Mouse (Mus musculus) limb, embryonic 14.5 days (tissue): ENCODE measurements around the gene E2f6. TPM values are rescaled to one million over a fixed set of nuclear protein-coding genes. Genes with fewer than 3 reads are reported as not detected.

Source experiments
- ATAC-seq: fragments of 200-750 bp; cut with Nextera tagmentation; 2 replicates; pipeline ENCODE4 v1.8.0; 2017; ENCODE audit warnings: low read depth, moderate number of reproducible peaks, moderate TSS enrichment; ENCODE audit not compliant: low FRiP score
- DNase-seq: peaks from one replicate; pipeline ENCODE4 v3.0.0-alpha.2; 2015; ENCODE audit warnings: low spot score
- H3K27ac ChIP-seq: fragments of 300-500 bp; sonication (generic); replicated peaks from 2 replicates; pipeline ENCODE4 v1.5.1; 2014; ENCODE audit warnings: low read depth, mild to moderate bottlenecking, low read length, moderate library complexity, mixed read lengths
- H3K27me3 ChIP-seq: fragments of 300-500 bp; sonication (generic); 2 replicates; pipeline ENCODE4 v1.6.1; 2014; ENCODE audit warnings: low read length, mixed read lengths; ENCODE audit not compliant: control insufficient read depth, insufficient read depth
- H3K36me3 ChIP-seq: fragments of 300-500 bp; sonication (generic); 2 replicates; pipeline ENCODE4 v1.6.1; 2014; ENCODE audit warnings: mild to moderate bottlenecking, low read length, moderate library complexity, mixed read lengths; ENCODE audit not compliant: control insufficient read depth, insufficient read depth
- H3K4me1 ChIP-seq: fragments of 300-500 bp; sonication (generic); 2 replicates; pipeline ENCODE4 v1.6.1; 2014; ENCODE audit warnings: antibody characterized with exemption, low read length, mixed read lengths; ENCODE audit not compliant: control insufficient read depth, insufficient read depth
- H3K4me2 ChIP-seq: fragments of 300-500 bp; sonication (generic); replicated peaks from 2 replicates; pipeline ENCODE4 v1.6.1; 2014; ENCODE audit warnings: low read depth, mild to moderate bottlenecking, low read length, moderate library complexity; ENCODE audit not compliant: severe bottlenecking
- H3K4me3 ChIP-seq: fragments of 300-500 bp; sonication (generic); replicated peaks from 2 replicates; pipeline ENCODE4 v1.5.1; 2014; ENCODE audit warnings: low read length
- H3K9ac ChIP-seq: fragments of 300-500 bp; sonication (generic); 2 replicates; pipeline ENCODE4 v1.6.1; 2014; ENCODE audit warnings: mild to moderate bottlenecking, low read depth, low read length, moderate library complexity; ENCODE audit not compliant: severe bottlenecking
- H3K9me3 ChIP-seq: fragments of 300-500 bp; sonication (generic); 2 replicates; pipeline ENCODE4 v1.6.1; 2016; ENCODE audit warnings: low read length; ENCODE audit not compliant: control insufficient read depth
- POLR2A ChIP-seq: fragments of 200-500 bp; IDR thresholded peaks from 2 replicates; pipeline ENCODE4 v1.8.0; 2012; ENCODE audit warnings: inconsistent platforms, mild to moderate bottlenecking, moderate library complexity, borderline replicate concordance; ENCODE audit not compliant: insufficient read depth, insufficient read length; ENCODE audit errors: extremely low read depth
- WGBS: fragments of 180-500 bp; shearing (Covaris S2); extraction: QIAGEN DNeasy Blood & Tissue Kit; methylation state at CpG from one replicate; pipeline ENCODE4 v1.1.7; 2014; 5-methylcytosine and 5-hydroxymethylcytosine counted together
- polyA plus RNA-seq, 2 experiments: library from polyadenylated mRNA; depleted of rRNA in 1 of 2; stranded (reverse) in 1 of 2; unstranded in 1 of 2; fragments of >200 nt; fragmentation: Nextera tagmentation in 1 of 2; extraction: Ambion mirVana in 1 of 2; gene quantifications; 2 replicates each; pipeline versions ENCODE4 v1.2.1 to v1.2.3; 2012 to 2014

The E2f6 gene
- polyA plus RNA-seq, 2 experiments, result 47.3 to 54.5 TPM

DNA sequence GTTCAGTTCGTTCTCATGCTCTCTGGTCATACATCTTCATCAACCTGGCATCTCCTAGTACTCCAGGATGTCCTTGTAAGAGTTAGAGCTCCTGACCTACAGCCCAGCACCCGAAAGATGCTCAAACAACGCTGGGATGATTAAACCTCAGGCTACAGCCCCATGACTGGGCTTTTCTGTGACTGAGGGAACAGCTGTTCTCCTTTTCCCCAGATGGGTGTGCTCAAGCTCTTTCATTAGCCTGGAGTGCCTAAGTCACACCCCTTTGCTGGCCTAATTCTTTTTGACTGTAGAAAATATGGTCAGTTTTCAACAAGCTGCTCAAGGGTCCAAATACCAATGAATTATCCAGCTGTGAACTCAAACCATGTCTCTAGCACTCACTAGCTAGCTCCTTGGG lies 2.7 kb upstream of the E2f6 start:
- Histone ChIP-seq H3K9ac (no peak overlapping the region), H3K27ac (no peak overlapping the region), H3K9me3 (no peaks in the 10 kb centered on the region), H3K4me2 (no peak overlapping the region), H3K4me1 (peaks cover 8% of the 10 kb centered on the region), H3K36me3 (no peaks in the 10 kb centered on the region), H3K27me3 (no peaks in the 10 kb centered on the region), H3K4me3 (no peak overlapping the region)
- ATAC-seq, result no peak
- TF ChIP-seq POLR2A, result no peak
- WGBS, result 47% methylated on average over 3 of the region's 3 CpGs
- DNase-seq, result peak; percentile 78

- peak overlapping the region; percentile 87 for H3K4me3 ChIP-seq
- no peak for TF ChIP-seq POLR2A
- ATAC-seq, result no peak; the same call in 1 of the 2 replicates
- peak overlapping the region; percentile 87 for H3K4me2 ChIP-seq
- 3% methylated on average over 15 of the region's 15 CpGs for WGBS
- H3K9me3 ChIP-seq, result no peaks in the 10 kb centered on the region
- no peak for DNase-seq
- H3K27me3 ChIP-seq, result no peaks in the 10 kb centered on the region
- peaks cover 11% of the 10 kb centered on the region for H3K36me3 ChIP-seq
- peak overlapping the region; percentile 85 for H3K9ac ChIP-seq
- no peak overlapping the region; the same call in 1 of the 2 replicates for H3K27ac ChIP-seq
- H3K4me1 ChIP-seq, result peaks cover 8% of the 10 kb centered on the region
These were observed 714 bp downstream of the E2f6 start for GRCm38 (mm10) chr12:16811477-16811876.

GRCm38 (mm10) chr12:16817147-16817546 lies 6.4 kb downstream of the E2f6 start:
- no peaks in the 10 kb centered on the region for H3K9me3 ChIP-seq
- no peak overlapping the region for H3K4me3 ChIP-seq
- no peak overlapping the region for H3K4me2 ChIP-seq
- no peak overlapping the region for H3K27ac ChIP-seq
- H3K36me3 ChIP-seq, result peaks cover 58% of the 10 kb centered on the region
- ATAC-seq, result no peak
- no peak for DNase-seq
- H3K27me3 ChIP-seq, result no peaks in the 10 kb centered on the region
- WGBS, result 78% methylated on average over 4 of the region's 4 CpGs
- peaks cover 3% of the 10 kb centered on the region for H3K4me1 ChIP-seq
- H3K9ac ChIP-seq, result no peak overlapping the region
- TF ChIP-seq POLR2A, result no peak

DNA sequence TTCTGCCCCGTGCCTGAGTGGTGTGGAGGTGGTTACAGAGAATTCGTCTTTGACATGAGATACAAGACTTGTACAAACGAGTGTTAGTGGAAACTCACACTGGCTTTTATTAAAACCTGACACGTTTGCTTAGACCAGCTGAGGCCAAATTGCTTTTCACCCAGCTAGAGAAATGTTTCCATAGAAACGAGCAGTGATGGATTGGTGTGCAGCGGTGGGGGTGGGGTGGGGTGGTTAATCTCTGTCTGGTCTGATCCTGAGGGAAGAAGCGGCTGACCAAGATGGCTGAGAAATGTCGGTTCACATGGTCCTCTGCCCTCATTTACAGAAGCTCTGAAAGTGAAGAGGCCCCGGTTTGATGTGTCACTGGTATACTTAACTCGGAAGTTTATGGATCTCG lies 7.8 kb downstream of the E2f6 start:
- H3K27ac ChIP-seq, result no peak overlapping the region
- no peak overlapping the region for H3K9ac ChIP-seq
- H3K4me1 ChIP-seq, result no peaks in the 10 kb centered on the region
- DNase-seq, result no peak
- no peak for TF ChIP-seq POLR2A
- H3K9me3 ChIP-seq, result no peaks in the 10 kb centered on the region
- no peaks in the 10 kb centered on the region for H3K27me3 ChIP-seq
- no peak overlapping the region for H3K4me3 ChIP-seq
- 34% methylated on average over 11 of the region's 11 CpGs for WGBS
- peaks cover 71% of the 10 kb centered on the region for H3K36me3 ChIP-seq
- no peak overlapping the region for H3K4me2 ChIP-seq
- no peak for ATAC-seq

DNA sequence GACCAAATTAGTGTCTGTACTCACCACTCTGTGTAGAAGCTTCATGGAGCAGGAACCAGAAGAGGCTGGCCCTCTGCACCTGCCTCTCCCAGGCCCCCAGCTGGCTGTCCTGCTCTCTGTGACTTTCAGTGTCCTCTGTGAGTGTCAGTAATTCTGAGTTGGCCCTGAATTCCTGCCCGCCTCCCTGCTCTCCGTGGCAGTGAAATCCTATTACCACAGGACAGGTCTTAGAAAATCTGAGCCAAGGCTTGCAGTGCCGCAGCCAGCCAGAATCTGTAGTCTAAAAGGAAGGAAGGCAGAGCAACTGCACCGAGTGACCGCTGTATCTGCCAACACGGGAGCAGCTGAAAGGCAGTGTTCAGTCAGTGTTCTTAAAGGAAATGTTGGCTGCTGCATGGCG lies 10.0 kb downstream of the E2f6 start:
- Histone ChIP-seq H3K27me3 (no peaks in the 10 kb centered on the region), H3K4me3 (no peak overlapping the region), H3K9ac (no peak overlapping the region), H3K4me1 (no peaks in the 10 kb centered on the region), H3K36me3 (peaks cover 83% of the 10 kb centered on the region), H3K9me3 (no peaks in the 10 kb centered on the region), H3K27ac (no peak overlapping the region), H3K4me2 (no peak overlapping the region)
- DNase-seq, result no peak
- no peak for TF ChIP-seq POLR2A
- ATAC-seq, result no peak
- 92% methylated on average over 7 of the region's 7 CpGs for WGBS
